Mouse (Mus musculus) CD4-positive, CD25-positive, alpha-beta regulatory T cell, adult 2 months (primary cell): Measurements from ENCODE around the gene Fastk.
A peak's percentile ranks its signal among the peaks of the same experiment; 100 is the strongest.
"Not testable (repeated sequence)": the region's sequence is repeated elsewhere in the genome, so short reads cannot be mapped to it uniquely, and the experiment has no call there.

ENCODE experiments used
- DNase-seq: peaks from one replicate; pipeline ENCODE4 v3.0.0-alpha.2; 2012; ENCODE audit warnings: low read depth, low spot score

The Fastk gene

DNA sequence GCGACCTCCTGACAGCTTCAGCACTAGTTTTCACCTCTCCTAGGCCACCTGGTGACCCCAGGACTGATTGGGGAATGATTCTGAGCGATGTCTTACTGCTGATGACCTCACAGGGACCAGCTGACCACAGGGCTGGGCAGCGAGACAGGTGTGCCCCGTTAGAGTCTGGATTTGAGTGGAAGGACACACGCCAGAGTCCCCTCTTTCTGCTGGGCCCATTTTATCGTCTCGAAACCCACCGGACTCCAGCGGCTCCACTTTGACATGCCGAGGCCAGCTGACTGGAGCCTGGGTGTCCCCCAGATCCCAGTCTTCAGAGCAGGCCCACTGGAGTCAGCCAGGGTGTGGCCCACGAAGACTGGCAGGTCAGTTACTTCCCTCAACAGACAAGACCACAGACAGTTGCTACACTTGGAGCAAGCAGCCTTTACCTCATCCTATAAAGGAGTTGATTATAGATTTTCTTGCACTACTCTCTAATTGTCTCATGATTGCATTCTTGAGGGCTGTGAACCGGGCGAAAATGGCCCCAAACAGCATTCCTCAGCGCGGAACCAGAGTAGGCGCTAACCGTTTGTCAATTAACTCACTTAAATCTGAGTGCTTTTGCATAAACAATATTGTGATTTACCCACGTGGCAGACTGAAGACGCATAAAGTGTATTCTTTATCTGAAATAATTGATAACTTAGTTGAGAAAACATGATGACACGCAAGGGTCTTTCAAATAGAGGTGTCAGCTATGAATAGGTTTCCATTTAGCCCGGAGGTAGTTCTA, 20.9 kb downstream of the Fastk start:
- peak; percentile 46 for DNase-seq

- DNase-seq, result peak; percentile 99
Observed at GRCm38 (mm10) chr5:24423129-24424003, 21.7 kb downstream of the Fastk start, which contains the start of the genes Cdk5 and Slc4a2. Gene Cdk5 (minus strand): TSS chr5:24423530. Gene Slc4a2 (plus strand): TSS chr5:24423837.

- DNase-seq, result no peak
Observed at GRCm38 (mm10) chr5:24420381-24420780, 24.7 kb downstream of the Fastk start.

DNA sequence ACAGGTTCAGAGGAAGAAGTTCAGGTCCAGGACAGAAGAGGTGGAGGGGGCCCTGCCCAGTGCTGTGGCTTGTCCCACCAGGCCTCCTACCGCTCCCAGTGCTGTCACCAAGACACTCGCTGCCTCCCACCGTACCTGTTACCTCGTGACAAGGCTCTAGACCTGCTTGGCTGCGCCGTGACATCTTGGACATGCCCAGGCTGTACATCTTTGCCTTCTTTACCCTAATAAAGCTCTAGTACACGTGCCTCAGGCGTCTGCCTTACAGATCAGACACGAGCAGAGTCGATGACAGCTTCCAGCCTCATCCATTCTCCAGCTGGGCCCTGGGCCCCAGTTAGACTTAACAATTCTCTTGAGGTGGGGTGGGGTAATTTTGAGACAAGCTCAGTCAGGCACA, 27.5 kb downstream of the Fastk start:
- no peak for DNase-seq

- DNase-seq, result peak; percentile 85
Observed at GRCm38 (mm10) chr5:24416222-24416736, 28.8 kb downstream of the Fastk start.

- no peak for DNase-seq
Observed at GRCm38 (mm10) chr5:24413938-24414337, 31.1 kb downstream of the Fastk start.

DNA sequence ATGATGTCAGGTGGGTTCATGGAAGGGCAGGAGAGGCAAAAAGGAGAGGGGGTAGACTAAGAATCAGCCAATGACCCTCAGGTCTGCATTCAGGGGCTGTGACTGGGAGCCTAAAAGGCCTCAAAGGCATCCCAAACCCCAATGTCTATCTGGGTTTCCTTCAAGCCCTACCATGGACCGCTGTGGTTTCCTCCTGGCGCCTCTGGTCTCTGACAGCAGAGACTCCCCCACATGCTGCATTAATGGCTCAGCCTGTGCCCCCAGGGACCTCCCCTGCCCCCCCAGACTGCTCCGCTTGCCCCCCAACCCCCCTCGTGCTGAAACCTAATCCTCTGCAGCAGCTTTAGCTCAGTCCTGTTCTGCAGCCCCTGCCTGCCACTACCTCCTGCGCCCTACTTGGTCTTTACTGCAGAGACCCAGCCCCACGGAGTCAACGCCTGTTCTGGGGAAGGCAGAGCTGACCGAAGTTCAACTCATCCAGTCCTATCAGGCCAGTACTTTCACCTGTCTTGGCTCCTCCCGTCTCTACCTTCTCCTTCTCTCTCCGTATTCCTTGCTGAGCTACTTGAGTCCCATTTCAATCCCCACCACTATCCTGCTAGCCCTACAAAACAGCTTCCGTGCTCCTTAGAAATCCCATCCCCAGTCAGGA, 31.9 kb downstream of the Fastk start, which contains the start of gene Asic3:
Gene Asic3 (plus strand): TSS at position 351 of the 652 bp plus-strand sequence.
- DNase-seq, result no peak

DNA sequence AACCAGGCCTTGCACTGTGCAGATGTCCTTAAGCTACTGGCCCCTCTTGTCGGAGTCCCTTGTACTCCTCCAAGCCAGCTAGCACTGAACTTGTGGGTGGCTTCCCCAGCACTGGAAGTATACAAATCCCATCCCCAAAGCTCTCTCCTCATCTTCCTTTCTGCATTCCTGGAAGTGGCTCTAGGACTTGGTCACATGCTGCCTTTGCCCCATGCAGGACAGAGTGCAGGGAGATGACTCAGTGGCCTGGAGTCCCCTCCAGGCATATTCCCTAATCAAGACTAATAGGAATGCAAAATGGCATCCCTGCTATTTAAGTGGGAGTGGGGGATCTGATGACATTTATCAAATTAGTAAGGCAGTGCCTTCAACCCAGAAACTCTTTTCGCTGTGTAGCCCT, 33.0 kb downstream of the Fastk start:
- no peak for DNase-seq

- no peak for DNase-seq
Observed at GRCm38 (mm10) chr5:24409466-24409865, 35.6 kb downstream of the Fastk start.

- no peak for DNase-seq
Observed at GRCm38 (mm10) chr5:24408651-24409050, 36.4 kb downstream of the Fastk start.

DNA sequence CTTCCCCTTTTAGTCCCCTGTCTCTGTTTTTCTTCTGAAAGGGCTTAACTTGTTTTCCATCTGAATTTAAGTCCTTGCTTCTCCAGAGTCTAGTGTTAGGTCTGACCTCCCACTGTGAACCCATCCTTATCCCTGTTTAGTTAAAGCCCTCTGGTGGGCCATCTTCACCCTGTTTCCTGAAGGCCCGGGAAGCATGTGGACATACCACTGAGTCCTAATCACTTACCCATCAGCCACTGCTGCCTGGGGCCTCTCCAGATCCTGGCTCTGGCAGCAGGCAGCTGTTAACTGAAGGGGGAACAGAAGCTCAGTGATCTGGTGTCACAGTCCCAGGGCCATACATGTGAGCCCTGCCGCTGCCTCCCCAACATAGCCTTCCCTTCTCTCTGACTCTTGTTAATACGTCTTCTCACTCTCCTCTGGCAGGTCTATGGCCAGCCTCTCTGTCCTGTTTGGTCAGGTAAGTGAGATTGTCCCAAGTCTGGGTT, 39.7 kb downstream of the Fastk start:
- no peak for DNase-seq

DNA sequence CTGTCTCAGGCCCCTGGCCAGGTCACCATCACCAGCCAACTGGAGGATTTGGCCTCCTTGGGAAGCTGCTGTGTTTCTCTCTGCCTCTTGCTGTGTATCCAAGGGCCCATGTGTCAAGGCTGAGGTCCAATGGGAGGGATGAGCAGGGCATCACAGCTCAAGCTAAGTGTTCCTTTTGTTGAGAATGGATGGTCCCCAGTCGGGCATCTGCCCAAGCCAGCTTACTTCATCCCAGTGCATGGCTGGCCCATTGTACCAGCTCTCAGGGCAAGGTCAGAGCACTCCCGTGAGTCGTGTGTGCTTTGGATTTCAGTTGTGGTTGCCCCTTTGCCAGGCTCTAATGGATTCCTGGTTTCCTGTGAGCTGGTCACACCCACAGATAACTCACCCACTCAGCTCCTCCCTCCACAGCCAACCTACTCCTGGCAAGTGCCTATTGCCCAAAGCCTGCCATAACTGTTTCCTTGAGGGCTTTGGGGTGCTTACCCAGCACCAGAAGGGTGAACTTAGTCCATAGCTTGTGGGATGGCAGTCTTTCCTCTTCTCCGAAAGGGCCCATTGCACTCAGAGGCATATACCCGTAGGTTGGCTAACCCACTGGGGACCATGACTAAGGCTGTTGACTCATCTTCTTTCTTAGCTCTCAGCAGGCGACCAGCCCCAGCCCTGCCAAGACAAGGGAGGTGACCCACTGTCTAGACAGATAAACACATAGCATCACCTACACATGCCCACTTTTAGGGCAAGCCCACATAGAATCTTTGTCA, 40.3 kb downstream of the Fastk start:
- no peak for DNase-seq

DNA sequence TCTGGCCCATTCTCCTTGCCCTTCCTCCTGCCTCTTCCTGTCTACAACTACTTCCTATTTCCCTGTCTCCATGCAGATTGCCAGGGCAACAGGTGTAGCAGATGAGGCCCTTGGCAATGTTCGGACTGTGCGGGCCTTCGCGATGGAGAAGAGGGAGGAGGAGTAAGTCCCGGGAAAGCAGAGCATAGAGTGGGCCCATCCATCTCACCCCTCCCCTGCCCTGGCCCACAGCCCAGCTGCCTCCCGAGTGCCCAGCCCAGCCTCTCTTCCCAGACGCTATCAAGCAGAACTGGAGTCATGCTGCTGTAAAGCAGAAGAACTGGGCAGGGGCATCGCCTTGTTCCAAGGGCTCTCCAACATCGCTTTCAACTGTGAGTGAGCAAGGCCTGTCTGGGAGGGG, 43.1 kb downstream of the Fastk start:
- no peak for DNase-seq

GRCm38 (mm10) chr5:24400911-24401605, 44.0 kb downstream of the Fastk start:
- no peak for DNase-seq

- DNase-seq, result no peak
Observed at GRCm38 (mm10) chr5:24400362-24400761, 44.7 kb downstream of the Fastk start.

GRCm38 (mm10) chr5:24399686-24400085, 45.4 kb downstream of the Fastk start:
- DNase-seq, result no peak

GRCm38 (mm10) chr5:24396254-24396653, 48.8 kb downstream of the Fastk start:
- not testable (repeated sequence) for DNase-seq

DNA sequence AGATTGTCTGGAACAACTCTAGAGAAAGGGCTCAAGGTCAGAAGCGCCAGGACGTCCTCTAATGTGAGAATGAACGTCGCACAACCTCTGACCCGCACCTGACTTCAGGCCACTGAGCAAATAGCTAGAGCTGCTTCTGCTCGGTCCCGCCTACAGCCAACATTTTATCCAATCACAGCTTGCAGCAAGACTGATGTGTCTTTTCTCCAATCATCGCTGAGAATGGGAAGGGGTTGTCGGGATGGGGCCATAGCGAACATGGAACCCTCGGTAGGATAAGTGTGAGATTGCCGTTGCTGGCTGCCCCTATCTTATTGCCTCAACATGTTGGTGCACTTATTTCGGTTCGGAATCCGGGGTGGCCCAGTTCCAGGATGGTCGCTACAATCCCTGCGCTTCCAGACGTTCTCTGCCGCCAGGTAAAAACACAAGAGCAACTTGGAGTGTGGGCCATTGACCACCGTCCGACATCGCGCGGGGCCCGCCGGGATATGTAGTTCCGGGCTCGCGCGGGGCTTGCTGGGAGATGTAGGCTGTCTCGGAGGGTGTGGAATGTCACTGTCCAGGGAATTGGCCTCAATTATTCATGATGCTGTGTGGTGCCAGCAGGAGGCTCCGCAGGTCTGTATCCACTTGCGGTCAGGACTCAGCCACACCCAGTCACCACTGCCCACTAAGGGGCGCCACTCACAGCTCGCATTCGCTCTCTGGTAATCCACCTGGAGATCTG, 50.8 kb downstream of the Fastk start:
- peak; percentile 95 for DNase-seq

DNA sequence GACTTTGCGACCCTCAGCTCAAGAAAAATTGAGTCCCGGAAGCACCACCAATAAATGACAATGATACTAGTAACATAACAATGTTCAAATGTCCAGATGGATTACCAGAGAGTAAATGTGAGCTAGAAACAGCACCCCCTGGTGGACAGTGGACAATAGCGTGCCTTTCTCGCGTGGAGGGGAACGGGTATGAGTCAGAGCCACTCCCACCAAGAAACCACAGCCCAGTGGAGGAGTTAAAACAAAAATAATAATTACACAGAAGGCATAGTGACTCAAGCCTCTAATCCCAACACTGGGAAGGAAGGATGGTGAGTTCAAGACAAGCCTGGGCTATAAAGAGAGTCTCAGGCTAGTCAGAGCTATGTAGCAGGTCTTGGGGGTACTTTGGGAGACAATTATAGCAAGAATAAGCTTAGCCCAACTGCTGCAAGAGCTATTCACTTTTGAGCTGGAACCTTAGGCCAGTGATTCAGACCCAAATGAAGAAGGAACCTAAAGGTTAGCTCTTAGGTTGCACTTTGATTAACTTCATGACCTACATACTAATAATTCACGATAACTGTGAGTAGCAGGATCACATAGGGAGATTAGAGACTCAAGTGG, 51.6 kb downstream of the Fastk start, which contains the start of gene Abcb8:
Gene Abcb8 (plus strand): TSS at position 272 of the 606 bp plus-strand sequence.
- peak; percentile 94 for DNase-seq
